Mouse (Mus musculus): ENCODE data around the gene Tacr1.

DNA sequence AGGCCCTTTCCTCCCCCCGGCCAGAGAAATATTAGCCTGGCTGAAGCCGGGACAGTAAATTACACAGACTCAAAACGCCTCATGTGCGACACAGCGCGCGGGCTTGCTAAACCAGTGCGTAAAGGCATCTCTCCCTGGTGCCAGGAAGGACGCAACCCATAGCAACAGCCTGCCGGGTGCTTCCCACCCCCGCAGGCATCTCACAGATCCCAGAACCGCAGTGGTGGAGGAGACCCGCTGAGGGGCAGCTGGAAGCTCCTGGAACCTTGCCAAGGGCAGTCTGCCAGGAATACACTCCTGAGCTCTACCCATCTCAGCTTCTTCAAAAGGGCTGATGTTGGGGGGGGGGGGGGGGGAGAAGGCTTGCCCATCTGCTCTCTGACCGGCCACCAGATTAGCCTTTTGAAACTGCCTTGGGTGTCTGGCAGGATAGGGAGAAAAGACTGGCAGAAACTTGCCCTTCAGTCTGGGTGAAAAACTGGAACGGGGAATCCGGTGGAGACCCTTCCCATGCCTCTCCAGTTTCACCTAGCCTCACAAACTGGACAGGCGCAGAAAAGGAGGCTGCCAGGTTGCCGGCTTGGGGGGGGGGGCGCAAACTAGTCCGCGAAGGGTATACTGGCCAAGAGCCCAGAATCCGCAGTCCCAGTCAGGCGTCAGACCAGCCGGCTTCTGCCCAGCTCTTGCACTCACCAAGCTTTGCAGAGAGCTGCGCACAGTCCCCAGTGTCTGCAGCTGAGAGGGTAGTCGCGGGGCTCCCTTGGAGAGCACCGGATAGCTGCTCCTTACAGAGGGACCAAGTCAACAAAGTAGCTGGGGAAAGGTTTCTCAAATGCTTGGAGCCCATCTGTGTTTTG lies at the start of gene Tacr1:
- TF ChIP-seq TAL1 (conservative IDR thresholded peaks at IDR 0.05; ENCODE audit: low read depth, low read length) (no peak), CTCF (IDR thresholded peaks at IDR 0.05; ENCODE audit: low read depth, low read length) (no peak), GATA2 (IDR thresholded peaks at IDR 0.05; ENCODE audit: borderline replicate concordance, low read depth, low read length) (no peak)
